Mouse (Mus musculus): ENCODE results near the gene Rreb1. TPM values are rescaled to one million over a fixed set of nuclear protein-coding genes. Genes with fewer than 3 reads are reported as not detected.

The Rreb1 gene
- polyA plus RNA-seq, 1 experiment from 2014 or later, result 20.6 TPM

Other genes starting within 250 kb of the Rreb1 start
- gene Ssr1, start 215.8 kb downstream of the Rreb1 start, polyA plus RNA-seq (2015; fragmentation: Nextera tagmentation; extraction: Ambion mirVana), result 151 and 163 TPM in 2 replicates

Measured in lung, embryonic 16.5 days (tissue).